Mouse (Mus musculus) spleen, embryonic (tissue): ENCODE measurements around the gene Runx1.

Source experiments
- CTCF ChIA-PET: fragments of 350-600 bp; sonication (Branson Sonifier 250); formaldehyde crosslinking; loops from one replicate; lab custom pipeline; 2022; lab: Charles Lee

Runx1 gene

DNA sequence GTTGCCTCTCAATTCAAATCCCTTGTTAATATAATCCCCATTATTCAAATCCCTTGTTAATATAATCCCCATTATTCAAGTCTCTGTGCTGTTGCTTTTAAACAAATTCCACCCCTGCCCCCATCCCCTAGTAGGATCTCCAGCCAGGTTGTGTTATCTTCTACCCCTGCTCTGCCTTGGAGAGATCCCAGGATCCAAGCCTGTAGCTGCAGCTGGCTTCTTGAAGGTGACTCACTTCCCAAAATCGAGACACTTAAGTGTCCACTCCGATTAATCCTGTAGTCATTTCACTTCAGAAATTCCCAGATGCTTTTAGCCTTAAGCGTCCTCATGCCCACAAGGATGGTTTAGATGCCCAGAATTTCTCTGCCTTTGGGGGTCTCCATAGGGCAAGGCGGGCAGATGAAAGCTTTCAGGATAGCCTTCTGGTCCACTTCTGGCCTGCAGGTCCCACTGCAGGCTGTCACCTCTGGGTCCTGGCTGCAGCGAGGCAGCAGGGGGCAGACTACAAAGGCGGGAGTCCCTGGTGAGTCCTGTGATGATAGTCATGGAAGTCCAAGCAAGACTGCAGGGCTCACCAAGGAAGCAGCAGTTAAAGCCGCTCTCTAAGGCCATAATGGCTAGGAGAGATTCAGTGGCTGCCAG lies 1.8 kb upstream of the Runx1 start:
- CTCF ChIA-PET = no interaction called here

- CTCF ChIA-PET = no interaction called here
Measured at GRCm38 (mm10) chr16:92826683-92827082, 734 bp upstream of the Runx1 start.

DNA sequence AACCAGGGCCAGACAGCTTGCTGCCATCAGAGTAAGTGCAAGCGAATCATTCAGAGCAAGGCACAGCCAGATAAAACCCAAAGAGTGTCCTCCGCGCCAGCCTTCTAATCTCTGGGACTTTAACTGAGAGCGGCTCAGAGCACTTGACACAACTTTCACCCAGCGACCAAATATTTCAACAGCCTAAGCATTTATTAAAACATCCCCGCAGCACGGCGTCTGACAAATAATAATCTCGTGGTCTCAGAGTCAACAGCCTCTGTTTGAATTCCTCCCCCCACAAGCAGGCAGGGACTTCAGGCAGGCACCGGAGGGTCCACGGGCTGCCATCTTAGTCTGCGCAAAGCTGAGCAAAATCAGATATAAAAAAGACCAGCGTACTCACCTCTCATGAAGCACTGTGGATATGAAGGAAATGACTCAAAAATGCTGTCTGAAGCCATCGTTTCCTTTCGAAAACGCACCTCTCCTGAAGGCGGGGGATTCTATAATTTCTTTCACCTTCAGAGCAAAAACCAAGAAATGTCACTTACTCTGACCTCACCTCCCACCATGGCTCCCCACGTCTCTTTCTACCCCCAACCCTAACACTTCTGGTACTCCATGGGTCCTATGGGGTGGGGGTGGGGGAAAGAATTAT lies 625 bp downstream of the Runx1 start:
- CTCF ChIA-PET = interaction anchor here (0.5 kb wide), 1 partner anchor 22 kb away, joined by 6 read pairs; no protein-coding TSS in a partner anchor

DNA sequence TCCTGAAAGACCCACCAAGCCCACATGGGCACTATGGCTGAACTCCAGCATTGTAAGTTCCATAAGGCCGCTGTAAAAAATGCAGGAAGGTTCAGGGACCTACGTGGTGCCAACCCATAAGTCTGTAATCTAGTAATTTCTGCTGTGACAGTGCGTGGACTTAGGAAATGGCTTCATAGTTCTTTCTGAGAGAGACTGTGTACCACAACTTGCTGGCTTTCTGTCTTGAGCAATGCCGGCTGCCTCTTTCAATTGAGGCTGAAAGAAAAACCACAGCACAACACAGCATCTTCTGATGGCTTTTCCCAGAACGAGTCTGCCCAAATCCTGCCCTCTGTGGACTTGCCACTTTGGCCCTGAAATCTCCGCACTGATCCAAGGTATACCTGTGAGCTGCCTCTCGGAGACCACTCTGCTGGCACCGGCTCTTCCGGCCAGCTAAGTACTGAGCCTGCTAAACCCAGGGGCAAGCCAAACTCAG lies 1.2 kb downstream of the Runx1 start:
- CTCF ChIA-PET = interaction anchor here (0.5 kb wide), 1 partner anchor 22 kb away, joined by 6 read pairs; no protein-coding TSS in a partner anchor

GRCm38 (mm10) chr16:92824003-92824722 lies 1.8 kb downstream of the Runx1 start:
- CTCF ChIA-PET = no interaction called here

- CTCF ChIA-PET = interaction anchor here (0.6 kb wide), 1 partner anchor 51 kb away, joined by 4 read pairs; no protein-coding TSS in a partner anchor
Measured at GRCm38 (mm10) chr16:92823381-92823862, 2.5 kb downstream of the Runx1 start.

DNA sequence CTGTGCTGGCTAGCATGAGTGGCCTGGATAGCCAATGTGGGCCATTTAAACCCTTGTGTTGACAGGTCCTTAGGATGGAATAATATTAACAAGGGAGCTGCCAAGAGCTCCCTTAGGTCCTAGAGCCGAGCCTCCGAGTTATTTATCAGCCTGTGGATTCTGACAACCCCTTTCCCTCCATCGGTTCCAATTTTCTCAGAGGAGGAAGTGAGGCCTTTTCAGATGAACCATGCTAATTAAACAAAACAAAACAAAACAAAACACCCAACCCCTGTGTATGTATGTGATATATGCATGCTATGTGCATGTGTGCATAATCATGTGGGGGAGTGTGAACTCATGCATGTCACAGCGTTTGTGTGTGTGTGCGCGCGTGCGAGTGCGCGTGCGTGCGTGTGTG lies 3.3 kb downstream of the Runx1 start:
- CTCF ChIA-PET = interaction anchor here (0.6 to 0.7 kb wide), 2 partner anchors 17 to 52 kb away, joined by 4 to 6 read pairs; no protein-coding TSS in a partner anchor

- CTCF ChIA-PET = interaction anchor here (0.6 to 0.7 kb wide), 2 partner anchors 17 to 55 kb away, joined by 3 to 6 read pairs; no protein-coding TSS in a partner anchor
Measured at GRCm38 (mm10) chr16:92821938-92822629, 3.9 kb downstream of the Runx1 start.

- CTCF ChIA-PET = interaction anchor here (0.6 kb wide), 1 partner anchor 55 kb away, joined by 3 read pairs; no protein-coding TSS in a partner anchor
Measured at GRCm38 (mm10) chr16:92821596-92821937, 4.4 kb downstream of the Runx1 start.

GRCm38 (mm10) chr16:92820451-92820850 lies 5.5 kb downstream of the Runx1 start:
- CTCF ChIA-PET = interaction anchor here (0.6 kb wide), 1 partner anchor 1326 kb away, joined by 3 read pairs; no protein-coding TSS in a partner anchor

DNA sequence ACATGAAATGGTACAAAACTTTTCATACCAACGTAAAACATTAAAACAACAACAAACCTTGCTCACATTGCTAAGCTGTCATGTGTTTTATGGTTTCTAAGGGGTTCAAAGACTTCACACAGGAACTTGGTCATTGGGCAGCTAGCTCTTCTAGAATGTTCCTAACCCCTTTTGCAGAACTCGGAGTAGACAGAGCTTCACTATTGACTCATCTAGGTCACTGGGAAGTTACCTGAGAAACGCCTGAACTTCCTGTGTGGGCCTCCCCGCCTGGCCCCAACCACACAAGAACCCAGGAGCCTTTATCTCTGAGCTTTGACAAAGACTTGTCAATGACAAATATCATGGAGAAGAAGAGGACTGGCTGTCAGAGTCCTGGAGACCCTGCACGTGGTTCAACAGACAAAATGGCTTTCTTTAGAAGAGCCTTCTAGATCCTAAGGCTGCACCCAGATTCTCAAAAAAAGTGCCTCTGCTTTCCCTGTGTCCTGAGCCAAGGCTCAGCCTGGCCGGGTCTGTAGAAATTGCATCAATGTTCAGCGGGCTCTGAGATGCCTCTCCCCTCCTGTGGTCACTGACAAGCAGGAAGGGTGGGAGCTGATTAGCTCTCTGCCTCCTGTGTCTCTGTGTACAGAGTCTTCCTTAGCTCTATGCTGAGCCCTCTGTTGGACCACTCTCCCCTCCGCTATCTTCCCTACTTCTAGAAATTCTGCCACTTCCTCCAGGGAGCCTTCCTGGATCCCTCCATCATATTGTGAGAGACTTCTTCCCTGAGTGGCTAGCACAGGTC lies 7.3 kb downstream of the Runx1 start:
- CTCF ChIA-PET = interaction anchor here (0.6 to 0.9 kb wide), 2 partner anchors 16 to 59 kb away, joined by 3 read pairs; no protein-coding TSS in a partner anchor

DNA sequence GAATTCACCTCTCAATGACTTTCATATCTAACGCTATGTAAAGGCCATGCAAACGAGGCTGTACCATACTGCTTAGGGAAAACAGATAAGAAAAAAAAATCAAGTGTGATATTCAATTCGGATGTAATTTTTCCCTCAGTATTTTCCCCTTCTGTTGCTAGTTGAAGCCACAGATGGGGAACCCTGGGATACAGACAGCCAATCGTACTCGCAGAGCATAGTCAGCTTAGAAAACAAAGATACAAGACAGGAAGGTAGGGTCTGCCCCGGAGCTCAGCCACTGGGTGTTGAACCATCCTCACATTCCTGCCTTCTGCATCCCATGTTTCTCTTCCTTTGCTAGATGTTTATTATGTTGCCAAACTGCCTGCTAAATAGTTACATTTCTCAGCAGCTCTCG lies 9.9 kb downstream of the Runx1 start:
- CTCF ChIA-PET = interaction anchor here (0.5 kb wide), 1 partner anchor 175 kb away, joined by 5 read pairs; no protein-coding TSS in a partner anchor

DNA sequence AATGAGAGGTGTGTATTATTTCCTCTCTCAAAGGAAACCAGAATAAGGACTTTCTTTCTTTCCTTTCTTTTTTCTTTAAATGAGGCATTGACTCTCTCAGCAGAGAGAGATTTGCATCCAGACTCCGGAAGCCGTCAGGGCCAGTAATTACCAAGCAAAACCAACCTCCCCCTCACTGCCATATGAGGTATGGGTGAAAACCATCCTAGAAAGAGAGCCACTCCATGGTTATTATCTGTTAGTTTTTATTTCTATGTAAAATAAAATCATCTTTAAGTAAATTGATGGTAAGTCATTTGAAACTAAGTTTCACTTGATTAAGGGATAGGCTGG lies 10.8 kb downstream of the Runx1 start:
- CTCF ChIA-PET = no interaction called here

DNA sequence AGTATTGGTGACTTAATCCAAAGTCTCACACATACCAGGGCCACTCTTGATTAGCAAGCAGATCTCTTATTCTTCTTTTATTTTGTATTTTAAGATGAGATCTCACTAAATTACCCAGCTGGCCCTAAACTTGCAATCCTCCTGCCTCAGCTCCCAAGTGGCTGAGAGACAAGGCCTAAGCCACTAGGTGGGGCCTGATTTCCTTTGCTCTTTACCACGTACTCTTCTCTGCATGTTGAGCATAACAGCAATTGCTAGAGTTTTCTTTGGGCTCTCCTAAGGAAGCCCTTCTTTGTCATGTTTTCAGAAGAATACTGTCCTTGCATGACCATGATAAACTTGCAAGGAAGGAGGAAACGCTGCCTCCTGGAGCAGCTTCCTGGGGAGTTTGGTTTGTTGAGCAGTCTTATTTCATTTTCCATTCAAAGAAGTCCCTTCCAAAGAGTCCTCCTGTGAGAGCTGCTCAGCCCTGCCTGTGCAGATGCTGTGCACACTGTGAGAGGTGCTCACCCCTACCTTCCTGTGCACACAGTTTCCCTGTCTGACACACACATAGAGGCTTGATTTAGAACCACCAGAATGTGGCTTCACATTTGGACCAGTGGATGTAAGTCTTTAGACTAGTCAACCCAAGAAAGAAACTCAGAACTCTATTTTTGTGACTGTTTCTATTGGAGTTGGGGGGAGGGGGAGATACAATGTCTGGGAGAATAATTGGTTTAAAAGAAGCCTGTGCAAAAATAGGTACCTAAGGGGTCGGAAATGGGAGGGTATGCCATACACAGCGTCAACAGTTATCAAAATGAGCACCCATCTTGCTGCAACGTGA lies 11.4 kb downstream of the Runx1 start:
- CTCF ChIA-PET = no interaction called here

DNA sequence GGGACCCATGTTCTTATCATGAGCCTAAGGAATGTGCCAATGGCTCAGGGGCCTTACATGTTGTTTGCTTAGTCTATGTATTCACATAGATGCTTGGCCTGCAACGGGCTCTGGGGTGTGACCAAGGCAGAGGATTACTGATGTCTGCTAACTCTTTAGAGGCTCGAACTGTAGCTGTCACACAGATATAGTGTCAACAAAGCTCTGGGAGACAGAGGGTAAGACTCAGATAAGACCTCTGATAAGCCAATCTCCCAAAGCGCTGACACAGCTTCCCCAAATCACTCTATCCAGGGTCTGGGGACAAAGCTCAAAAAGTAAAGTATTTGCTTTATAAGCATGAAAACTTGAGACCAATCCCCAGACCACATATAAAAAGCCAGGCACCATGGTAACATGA lies 13.5 kb downstream of the Runx1 start:
- CTCF ChIA-PET = interaction anchor here (0.6 to 0.7 kb wide), 2 partner anchors 27 to 73 kb away, joined by 3 read pairs; no protein-coding TSS in a partner anchor

GRCm38 (mm10) chr16:92810568-92811240 lies 15.2 kb downstream of the Runx1 start:
- CTCF ChIA-PET = no interaction called here

GRCm38 (mm10) chr16:92807772-92808171 lies 18.2 kb downstream of the Runx1 start:
- CTCF ChIA-PET = no interaction called here

DNA sequence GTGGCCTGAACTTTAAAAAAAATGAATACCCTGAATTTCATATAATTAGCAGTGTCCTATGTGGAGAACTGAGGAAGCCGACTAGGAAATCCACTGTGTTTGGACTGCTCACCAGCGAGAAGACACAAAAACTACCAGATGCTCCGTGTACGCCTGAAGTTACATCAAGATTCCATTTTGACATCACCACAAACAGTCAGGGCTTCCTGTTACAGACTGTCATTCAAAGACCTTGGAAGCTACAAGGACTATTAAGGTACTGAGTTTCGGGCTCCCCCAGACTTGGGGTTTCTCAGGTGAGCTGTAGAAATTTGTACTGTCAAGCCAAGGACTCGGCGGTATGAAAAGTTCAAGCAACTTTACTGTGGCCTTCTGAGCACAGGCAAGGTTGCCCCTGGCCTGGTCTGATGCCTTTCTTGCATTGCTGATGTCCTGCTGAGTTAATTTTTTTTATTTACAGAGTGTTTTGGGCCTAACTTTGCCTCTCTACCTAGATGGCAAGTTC lies 22.8 kb downstream of the Runx1 start:
- CTCF ChIA-PET = interaction anchor here (0.8 to 1.1 kb wide), 2 partner anchors 15 to 22 kb away, joined by 3 to 6 read pairs; no protein-coding TSS in a partner anchor
